Mouse (Mus musculus) layer of hippocampus, adult 9-11 months (tissue): ENCODE measurements at regions not wholly inside any gene's neighbourhood (a gene's known extent, or its start where the extent isn't known, plus 50 kb on each side); places are given as distances from the start of the nearest gene placed in this dataset.

ENCODE experiments used
- DNase-seq: peaks from one replicate; pipeline ENCODE4 v3.0.0; 2022

GRCm38 (mm10) chr2:17290709-17291108, 440.6 kb downstream of the Nebl start:
- DNase-seq, result no peak

- no peak for DNase-seq
Measured at GRCm38 (mm10) chr2:17287598-17287997, 443.7 kb downstream of the Nebl start.

GRCm38 (mm10) chr2:17249960-17250359, 481.3 kb downstream of the Nebl start:
- no peak for DNase-seq

- DNase-seq, result no peak
Measured at GRCm38 (mm10) chr2:17245821-17246220, 485.4 kb downstream of the Nebl start.

DNA sequence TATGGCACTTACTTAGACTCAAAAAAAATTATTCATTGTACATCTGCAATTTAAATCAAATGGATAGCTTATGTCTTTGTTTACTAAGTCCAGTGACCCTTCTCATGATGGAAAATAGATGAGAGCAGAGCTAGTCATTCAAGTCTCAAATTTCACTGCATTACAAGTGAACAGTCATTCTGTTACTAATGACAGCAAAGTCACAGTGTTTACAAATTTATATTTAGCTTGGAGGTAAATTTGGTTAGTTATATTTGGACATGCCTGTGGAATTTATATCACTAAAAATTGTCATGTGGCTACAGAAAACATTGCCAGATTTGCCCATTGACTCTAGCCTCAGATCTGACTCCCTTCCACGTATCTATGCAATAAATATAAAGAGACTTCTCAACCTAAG, 515.7 kb downstream of the Nebl start:
- no peak for DNase-seq

DNA sequence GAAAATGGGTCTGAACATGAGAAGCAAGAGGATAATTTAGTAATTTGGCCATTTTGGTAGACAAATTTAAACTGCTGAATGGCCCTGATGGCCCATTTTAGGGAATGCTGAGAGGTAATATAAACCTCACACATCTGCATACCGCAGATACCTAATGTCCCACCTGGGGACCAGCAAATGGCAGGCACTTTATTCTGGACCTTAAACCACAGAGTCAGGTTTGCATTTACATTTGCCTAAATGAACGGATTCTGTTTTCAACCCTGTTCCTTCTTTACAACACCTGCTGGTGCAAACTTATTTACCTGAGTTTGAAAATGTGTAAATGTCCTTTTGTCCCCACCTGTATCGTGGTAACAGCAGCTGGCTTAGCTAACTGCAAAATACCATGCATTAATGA, 516.4 kb downstream of the Nebl start:
- DNase-seq, result no peak

- DNase-seq, result no peak
Measured at GRCm38 (mm10) chr2:17212566-17212965, 518.7 kb downstream of the Nebl start.

DNA sequence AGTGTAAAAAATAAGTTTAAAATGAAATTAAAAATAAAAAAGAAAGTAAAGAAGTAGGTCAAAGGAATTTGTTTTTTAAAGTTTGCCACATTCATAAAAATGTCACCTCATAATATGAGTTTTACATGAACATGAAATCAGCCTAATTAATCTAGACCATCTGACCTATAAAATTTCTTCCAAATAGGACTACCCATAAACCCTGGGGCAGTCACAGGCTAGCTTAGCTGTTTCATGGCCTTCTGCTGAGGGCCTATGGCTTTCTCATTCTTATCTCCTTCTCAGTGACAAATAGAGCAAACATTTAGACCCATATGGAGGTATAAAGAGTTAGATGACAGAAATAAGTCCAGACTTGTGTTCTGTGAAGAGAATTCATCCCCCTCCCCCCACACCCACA, 520.2 kb downstream of the Nebl start:
- no peak for DNase-seq

DNA sequence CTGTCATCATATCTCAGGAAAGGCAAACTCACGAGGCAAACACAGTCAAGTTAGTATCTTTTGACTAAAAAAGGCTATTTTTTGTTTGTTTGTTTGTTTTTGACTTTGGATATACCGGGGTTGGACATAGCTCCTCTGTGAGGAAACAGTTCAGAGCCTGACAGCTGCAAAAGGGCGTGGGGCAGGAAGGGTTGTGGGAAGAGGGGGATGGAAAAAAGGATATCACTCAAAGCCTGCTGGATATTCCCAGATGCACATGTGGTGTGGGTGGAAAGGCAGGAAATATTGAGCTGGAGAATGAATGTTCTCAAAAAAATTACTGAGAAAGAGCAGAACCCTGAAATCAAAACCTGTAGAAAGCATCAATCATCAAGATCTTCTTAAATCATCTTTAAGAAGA, 537.7 kb downstream of the Nebl start:
- no peak for DNase-seq

- no peak for DNase-seq
Measured at GRCm38 (mm10) chr2:17189169-17189568, 542.1 kb downstream of the Nebl start.

DNA sequence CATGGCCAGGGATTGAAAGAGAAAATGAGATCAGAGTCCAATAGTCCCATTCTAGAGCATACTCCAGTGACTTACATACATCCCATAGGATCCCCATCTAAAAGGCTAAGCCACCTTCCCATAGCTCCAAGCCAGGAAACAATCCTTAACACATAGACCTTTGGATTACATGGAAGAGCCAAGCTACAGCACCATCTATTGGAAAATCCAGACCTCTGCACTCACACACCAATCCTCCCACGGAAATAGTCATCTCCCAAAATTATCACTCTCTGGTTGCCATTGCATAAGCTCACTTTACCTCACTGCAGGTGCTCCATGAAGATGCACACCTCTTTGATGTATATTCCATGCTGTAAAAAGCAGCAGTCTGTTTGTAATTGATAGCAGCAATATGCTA, 543.4 kb downstream of the Nebl start:
- no peak for DNase-seq

DNA sequence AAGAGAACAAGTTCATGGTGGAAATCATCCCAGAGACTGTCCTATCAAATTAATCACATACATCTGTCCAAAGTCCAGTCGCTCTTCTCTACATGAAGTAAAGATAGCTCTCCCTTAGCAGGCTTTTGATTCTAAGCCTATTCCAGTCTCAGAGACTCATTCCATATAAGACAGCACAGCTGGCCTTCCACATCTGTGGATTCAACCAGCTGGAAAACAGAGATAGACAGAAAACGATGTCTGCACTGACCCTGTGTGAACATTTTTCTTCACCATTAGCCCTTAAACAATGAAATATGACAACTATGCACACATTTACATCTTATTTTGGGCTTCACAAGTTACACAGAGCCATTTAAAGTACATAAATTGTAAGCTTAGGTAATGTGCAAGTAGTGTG, 547.6 kb downstream of the Nebl start:
- no peak for DNase-seq

DNA sequence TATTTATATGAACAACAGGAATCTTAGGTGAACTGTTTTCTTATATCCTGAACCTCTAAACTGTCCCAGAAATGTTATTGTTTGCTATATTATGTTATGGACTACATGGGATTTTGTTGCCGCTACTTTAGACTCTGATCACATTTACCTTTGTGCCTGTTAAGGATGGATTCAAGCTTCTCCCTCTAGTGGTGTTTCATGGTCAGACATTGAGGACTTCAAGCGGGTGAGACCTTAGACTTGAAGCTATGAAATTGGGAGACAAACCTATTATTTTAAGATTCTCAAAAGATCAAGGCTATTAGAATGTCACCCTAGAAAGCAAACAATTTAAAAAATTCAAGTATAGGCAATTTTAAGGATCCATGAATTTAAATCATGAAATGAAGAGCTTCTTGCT, 549.7 kb downstream of the Nebl start:
- no peak for DNase-seq

- no peak for DNase-seq
Measured at GRCm38 (mm10) chr2:17168896-17169295, 562.4 kb downstream of the Nebl start.

- no peak for DNase-seq
Measured at GRCm38 (mm10) chr2:17165016-17165415, 566.2 kb downstream of the Nebl start.

- no peak for DNase-seq
Measured at GRCm38 (mm10) chr2:17158463-17158862, 572.8 kb downstream of the Nebl start.

- no peak for DNase-seq
Measured at GRCm38 (mm10) chr2:17157336-17157735, 573.9 kb downstream of the Nebl start.

DNA sequence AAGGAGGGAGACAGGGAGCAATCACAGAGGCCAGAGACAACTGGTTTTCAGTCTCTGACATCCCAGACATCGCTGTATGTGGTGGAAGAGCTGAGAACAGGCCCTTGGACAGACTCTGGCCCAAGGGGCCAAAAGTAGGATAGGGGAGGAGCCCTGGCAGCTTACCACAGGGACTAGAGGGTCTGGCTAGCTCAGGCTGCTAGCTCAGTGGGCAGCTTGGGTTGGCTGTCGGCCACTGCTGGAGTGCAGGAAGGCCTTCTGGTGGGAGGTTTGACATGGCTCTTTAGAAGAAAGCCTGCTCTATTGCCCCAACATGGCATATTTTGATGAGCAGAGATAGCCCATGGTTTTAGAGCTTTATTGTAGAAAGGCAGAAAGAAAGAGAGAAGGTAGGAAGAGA, 575.7 kb downstream of the Nebl start:
- DNase-seq, result no peak

DNA sequence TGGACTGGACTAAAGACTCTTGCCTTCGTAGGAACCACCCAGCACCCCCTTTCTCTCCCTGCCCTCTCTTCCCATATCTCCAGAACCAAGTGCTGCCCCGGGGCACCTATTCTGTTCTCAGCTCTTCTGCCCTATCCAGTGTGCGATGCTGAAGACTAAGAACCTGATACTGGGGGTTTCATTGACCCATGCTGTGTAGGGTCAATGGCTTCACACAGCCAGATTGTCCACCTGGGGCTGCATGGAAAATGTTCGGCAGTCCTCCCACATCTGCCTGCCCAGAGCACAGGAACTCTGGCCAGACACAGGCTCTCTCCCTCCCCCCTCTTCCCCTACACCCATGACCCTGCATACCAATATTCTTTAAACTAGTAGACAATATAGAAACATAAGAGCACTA, 607.6 kb downstream of the Nebl start:
- no peak for DNase-seq

- DNase-seq, result no peak
Measured at GRCm38 (mm10) chr2:17117292-17117691, 614.0 kb downstream of the Nebl start.

DNA sequence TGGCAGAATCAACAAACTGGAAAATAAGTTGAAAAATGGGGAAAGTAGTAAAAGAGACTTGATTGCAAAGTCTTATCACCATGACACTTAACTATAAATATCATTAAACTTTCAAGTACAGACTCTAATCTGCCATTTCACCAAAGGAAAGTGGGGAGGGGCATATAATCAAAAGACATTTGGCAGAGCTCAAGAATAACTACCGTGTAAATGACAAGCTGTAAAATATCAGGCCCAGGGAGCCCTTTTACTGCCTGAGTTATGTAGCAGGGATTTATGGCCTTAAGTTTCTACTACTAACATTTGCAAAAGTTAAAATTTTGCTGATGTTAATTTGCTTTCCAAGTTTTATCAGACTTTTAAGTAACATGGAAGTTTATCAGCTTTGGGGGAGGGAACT, 620.1 kb downstream of the Nebl start:
- DNase-seq, result no peak

DNA sequence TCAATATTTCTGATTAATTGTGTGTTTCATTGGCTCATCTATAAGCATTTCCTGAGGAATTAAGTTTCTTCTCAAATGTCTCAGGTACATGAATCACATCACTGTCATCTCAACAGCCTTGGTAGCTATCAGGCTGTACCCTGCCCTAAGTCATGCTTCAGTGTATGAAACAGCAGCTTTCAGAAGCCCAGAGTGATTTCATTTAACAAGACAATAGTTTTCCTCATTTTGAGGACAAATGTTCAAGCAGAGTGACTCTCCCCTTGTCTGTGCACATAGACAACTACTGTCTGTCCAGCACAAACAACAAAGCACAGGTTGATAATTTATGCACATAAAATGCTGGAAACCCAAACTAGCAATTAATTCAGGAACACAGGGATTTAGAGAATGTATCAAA, 630.1 kb downstream of the Nebl start:
- no peak for DNase-seq

- no peak for DNase-seq
Measured at GRCm38 (mm10) chr2:17097546-17097945, 633.7 kb downstream of the Nebl start.

- no peak for DNase-seq
Measured at GRCm38 (mm10) chr2:17091454-17091853, 639.8 kb downstream of the Nebl start.

- no peak for DNase-seq
Measured at GRCm38 (mm10) chr2:17081266-17081665, 650.0 kb downstream of the Nebl start.
